In genomic region chr11:108158046-108158445, GRCm38 (mm10) we compare ENCODE assay signal across 26 mouse cellular contexts.
"Had no signal": no experiment of that assay in that cellular context is flagged by ENCODE, and none has a peak within 500 bp of the region (broad histone marks: within the 10 kb centered on the region; RNA-seq: fewer than 3 reads in every experiment).

No protein-coding gene starts in this region.

- H3K27me3 ChIP-seq: heart, embryonic 12.5 days; heart, embryonic 15.5 days; hindbrain, embryonic 13.5 days; hindbrain, embryonic 15.5 days; kidney, embryonic 15.5 days; limb, embryonic 12.5 days had no signal

- H3K4me1 ChIP-seq: liver, embryonic 13.5 days had no signal

- H3K4me2 ChIP-seq: heart, embryonic 12.5 days; heart, embryonic 15.5 days; hindbrain, embryonic 13.5 days; hindbrain, embryonic 15.5 days; kidney, embryonic 15.5 days; limb, embryonic 12.5 days; liver, embryonic 11.5 days; liver, embryonic 13.5 days had no signal

- H3K9me3 ChIP-seq: heart, embryonic 10.5 days; heart, embryonic 15.5 days; limb, embryonic 10.5 days; liver, embryonic 13.5 days had no signal

- H3K4me3 ChIP-seq: heart, embryonic 10.5 days; heart, embryonic 12.5 days; heart, embryonic 15.5 days; hindbrain, embryonic 13.5 days; hindbrain, embryonic 15.5 days; kidney, embryonic 15.5 days; left cerebral cortex, adult 2 months; limb, embryonic 10.5 days; limb, embryonic 12.5 days; liver, embryonic 13.5 days had no signal

- ATAC-seq: hindbrain, postnatal 0 days; intestine, embryonic 16.5 days had no signal

- H3K27ac ChIP-seq: heart, embryonic 10.5 days; heart, embryonic 15.5 days; hindbrain, embryonic 13.5 days; hindbrain, embryonic 15.5 days; hindbrain, postnatal 0 days; kidney, embryonic 15.5 days; kidney, postnatal 0 days; left cerebral cortex, adult 2 months; limb, embryonic 10.5 days; limb, embryonic 12.5 days; liver, embryonic 13.5 days had no signal

- DNase-seq: gastrocnemius, postnatal 14 days; gastrocnemius, postnatal 36 days; heart, postnatal 14 days; heart, postnatal 36 days; kidney, adult 11 months; kidney, adult 2 months; kidney, adult 9 months; kidney, postnatal 14 days; kidney, postnatal 36 days; layer of hippocampus, adult 9-11 months; layer of hippocampus, postnatal 36 days; liver; liver, embryonic 13.5 days had no signal

- H3K9ac ChIP-seq: heart, embryonic 12.5 days; heart, embryonic 15.5 days; hindbrain, embryonic 13.5 days; hindbrain, embryonic 15.5 days; kidney, embryonic 15.5 days; limb, embryonic 12.5 days; liver, embryonic 13.5 days had no signal

- H3K36me3 ChIP-seq: hindbrain, embryonic 13.5 days; hindbrain, embryonic 15.5 days; kidney, embryonic 15.5 days; limb, embryonic 10.5 days; limb, embryonic 12.5 days; liver, embryonic 13.5 days had no signal
